Mouse (Mus musculus) kidney, adult 2 months (tissue): ENCODE measurements around the gene Ttyh1.

ENCODE experiments used
- CTCF ChIP-seq: fragments of 200-500 bp; conservative IDR thresholded peaks from 2 replicates; pipeline ENCODE4 v1.5.1; 2011; ENCODE audit warnings: low read depth, mild to moderate bottlenecking, control low read depth, low read length, moderate library complexity, mixed read lengths; ENCODE audit not compliant: insufficient read depth, insufficient read length
- POLR2A ChIP-seq: fragments of 200-500 bp; IDR thresholded peaks from one replicate; pipeline ENCODE4 v1.6.1; 2011; ENCODE audit warnings: low read depth, low read length, control low read depth

DNA sequence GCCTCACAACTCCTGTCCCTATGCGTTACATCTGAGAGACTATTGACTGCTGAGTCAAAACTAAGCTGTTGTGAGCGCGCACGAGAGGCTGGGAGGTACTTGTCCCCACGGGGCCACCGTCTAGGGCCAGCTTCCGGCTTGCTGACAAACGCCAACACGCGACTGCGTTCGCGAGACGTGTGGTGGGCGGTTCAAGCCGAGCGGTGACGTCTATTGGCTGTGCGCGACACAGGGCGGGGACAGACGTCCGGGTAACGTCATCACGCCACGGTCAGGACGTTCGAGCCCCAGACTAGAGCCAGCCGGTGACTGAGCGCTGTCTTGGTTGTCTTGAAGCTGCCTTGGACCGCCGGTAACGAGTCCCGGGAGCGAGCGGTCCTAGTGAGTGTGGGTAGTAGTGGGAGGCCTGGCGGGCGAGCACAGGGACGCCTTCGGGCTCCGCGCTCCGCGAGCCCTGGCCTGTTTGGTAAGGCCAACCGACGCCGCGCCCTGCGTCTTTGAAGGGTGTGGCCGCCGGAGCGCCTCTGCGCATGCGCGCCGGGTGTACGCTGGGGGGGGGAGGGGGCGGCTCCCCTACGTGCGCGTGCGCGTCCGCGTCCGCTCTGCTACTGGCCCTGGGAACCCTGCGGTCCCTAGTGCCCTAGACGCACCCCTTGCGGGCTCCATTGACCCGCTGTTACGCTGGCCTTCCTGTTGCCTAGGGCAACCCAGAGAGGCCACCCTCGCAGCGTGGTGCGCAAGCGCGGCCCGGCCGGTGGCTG is 17.7 kb downstream of the Ttyh1 start, which contains the start of gene Leng8:
- TF ChIP-seq CTCF (no peak), POLR2A (peak; percentile 91)
